Mouse (Mus musculus) intestine, embryonic 14.5 days (tissue): Measurements from ENCODE around the gene Rnase1. TPM values are rescaled to one million over a fixed set of nuclear protein-coding genes. Genes with fewer than 3 reads are reported as not detected.

Experiments used
- ATAC-seq: fragments of 200-750 bp; cut with Nextera tagmentation; replicated peaks from 2 replicates; pipeline ENCODE4 v1.8.0; 2017; ENCODE audit warnings: low read depth, moderate number of reproducible peaks, moderate TSS enrichment, moderate library complexity; ENCODE audit not compliant: low FRiP score, low TSS enrichment
- DNase-seq: peaks from one replicate; pipeline ENCODE4 v3.0.0-alpha.2; 2018; ENCODE audit warnings: low spot score
- H3K27ac ChIP-seq: fragments of 300-500 bp; sonication (generic); 2 replicates; pipeline ENCODE4 v1.5.1; 2014; ENCODE audit warnings: low read depth, mild to moderate bottlenecking, control low read depth
- H3K27me3 ChIP-seq: fragments of 300-500 bp; sonication (generic); replicated peaks from 2 replicates; pipeline ENCODE4 v1.6.1; 2014; ENCODE audit warnings: low read length, control low read depth; ENCODE audit not compliant: control insufficient read depth, insufficient read depth
- H3K36me3 ChIP-seq: fragments of 300-500 bp; sonication (generic); 2 replicates; pipeline ENCODE4 v1.6.1; 2014; ENCODE audit warnings: low read length, control low read depth; ENCODE audit not compliant: control insufficient read depth, insufficient read depth
- H3K4me1 ChIP-seq: fragments of 300-500 bp; sonication (generic); replicated peaks from 2 replicates; pipeline ENCODE4 v1.6.1; 2014; ENCODE audit warnings: low read length, control low read depth, mixed read lengths; ENCODE audit not compliant: control insufficient read depth, insufficient read depth
- H3K4me2 ChIP-seq: fragments of 300-500 bp; sonication (generic); 2 replicates; pipeline ENCODE4 v1.6.1; 2014; ENCODE audit warnings: low read length
- H3K4me3 ChIP-seq: fragments of 300-500 bp; sonication (generic); 2 replicates; pipeline ENCODE4 v1.5.1; 2014; ENCODE audit warnings: low read depth, low read length, control low read depth, mixed read lengths
- H3K9ac ChIP-seq: fragments of 300-500 bp; sonication (generic); 2 replicates; pipeline ENCODE4 v1.6.1; 2014; ENCODE audit warnings: mild to moderate bottlenecking, low read length
- H3K9me3 ChIP-seq: fragments of 300-500 bp; sonication (generic); 2 replicates; pipeline ENCODE4 v1.6.1; 2016; ENCODE audit warnings: low read length, control low read depth; ENCODE audit not compliant: control insufficient read depth
- WGBS: fragments of 180-500 bp; shearing (Covaris S2); extraction: QIAGEN DNeasy Blood & Tissue Kit; methylation state at CpG from one replicate; pipeline ENCODE4 v1.1.7; 2014; 5-methylcytosine and 5-hydroxymethylcytosine counted together
- polyA plus RNA-seq: library from polyadenylated mRNA; unstranded; fragments of >200 nt; fragmentation: Nextera tagmentation; extraction: Ambion mirVana; gene quantifications from 2 replicates; pipeline ENCODE4 v1.2.1, GENCODE M21; 2014

Rnase1 gene
- polyA plus RNA-seq, 1 experiment from 2014 or later = 4.0 TPM

GRCm38 (mm10) chr14:51144451-51144850, 2.1 kb downstream of the Rnase1 start:
- no peaks in the 10 kb centered on the region for H3K9me3 ChIP-seq
- no peak overlapping the region for H3K27ac ChIP-seq
- no peak overlapping the region for H3K4me2 ChIP-seq
- H3K9ac ChIP-seq = no peak overlapping the region
- H3K27me3 ChIP-seq = no peaks in the 10 kb centered on the region
- WGBS = 97% methylated on average over 4 of the region's 4 CpGs
- ATAC-seq (no peak), DNase-seq (no peak)
- H3K36me3 ChIP-seq = no peaks in the 10 kb centered on the region
- no peaks in the 10 kb centered on the region for H3K4me1 ChIP-seq
- no peak overlapping the region for H3K4me3 ChIP-seq

GRCm38 (mm10) chr14:51143937-51144336, 2.6 kb downstream of the Rnase1 start:
- no peak overlapping the region for H3K27ac ChIP-seq
- DNase-seq (no peak), ATAC-seq (no peak)
- H3K36me3 ChIP-seq = no peaks in the 10 kb centered on the region
- WGBS = 69% methylated on average over 2 of the region's 2 CpGs
- H3K9me3 ChIP-seq = no peaks in the 10 kb centered on the region
- no peaks in the 10 kb centered on the region for H3K4me1 ChIP-seq
- no peak overlapping the region for H3K9ac ChIP-seq
- H3K4me2 ChIP-seq = no peak overlapping the region
- no peaks in the 10 kb centered on the region for H3K27me3 ChIP-seq
- no peak overlapping the region for H3K4me3 ChIP-seq

- ATAC-seq (no peak), DNase-seq (no peak)
- Histone ChIP-seq H3K9ac (no peak overlapping the region), H3K4me2 (no peak overlapping the region), H3K9me3 (no peaks in the 10 kb centered on the region), H3K4me1 (no peaks in the 10 kb centered on the region), H3K4me3 (no peak overlapping the region), H3K27ac (no peak overlapping the region), H3K36me3 (no peaks in the 10 kb centered on the region), H3K27me3 (no peaks in the 10 kb centered on the region)
- WGBS = 46% methylated on average over 4 of the region's 4 CpGs
These were observed 3.3 kb downstream of the Rnase1 start for GRCm38 (mm10) chr14:51143287-51143686.

- no peaks in the 10 kb centered on the region for H3K4me1 ChIP-seq
- WGBS = 86% methylated on average over 3 of the region's 3 CpGs
- no peak for ATAC-seq
- H3K27me3 ChIP-seq = no peaks in the 10 kb centered on the region
- H3K9me3 ChIP-seq = no peaks in the 10 kb centered on the region
- H3K36me3 ChIP-seq = no peaks in the 10 kb centered on the region
- H3K4me2 ChIP-seq = no peak overlapping the region
- no peak overlapping the region for H3K4me3 ChIP-seq
- H3K27ac ChIP-seq = no peak overlapping the region
- no peak overlapping the region for H3K9ac ChIP-seq
- DNase-seq = no peak
These were observed 4.0 kb downstream of the Rnase1 start for GRCm38 (mm10) chr14:51142568-51142967.

GRCm38 (mm10) chr14:51142119-51142518, 4.5 kb downstream of the Rnase1 start:
- no peaks in the 10 kb centered on the region for H3K36me3 ChIP-seq
- no peaks in the 10 kb centered on the region for H3K27me3 ChIP-seq
- no peak overlapping the region for H3K9ac ChIP-seq
- H3K27ac ChIP-seq = no peak overlapping the region
- no peak overlapping the region for H3K4me3 ChIP-seq
- no peaks in the 10 kb centered on the region for H3K4me1 ChIP-seq
- 85% methylated on average over 4 of the region's 4 CpGs for WGBS
- DNase-seq (no peak), ATAC-seq (no peak)
- no peak overlapping the region for H3K4me2 ChIP-seq
- H3K9me3 ChIP-seq = no peaks in the 10 kb centered on the region

GRCm38 (mm10) chr14:51140342-51140741, 6.2 kb downstream of the Rnase1 start:
- DNase-seq = no peak
- Histone ChIP-seq H3K4me2 (no peak overlapping the region), H3K4me1 (no peaks in the 10 kb centered on the region), H3K9ac (no peak overlapping the region), H3K4me3 (no peak overlapping the region), H3K9me3 (no peaks in the 10 kb centered on the region), H3K27me3 (no peaks in the 10 kb centered on the region), H3K27ac (no peak overlapping the region), H3K36me3 (no peaks in the 10 kb centered on the region)
- 61% methylated on average over 2 of the region's 2 CpGs for WGBS
- ATAC-seq = no peak

- WGBS = 89% methylated on average over 4 of the region's 4 CpGs
- Histone ChIP-seq H3K9ac (no peak overlapping the region), H3K4me1 (no peaks in the 10 kb centered on the region), H3K9me3 (no peaks in the 10 kb centered on the region), H3K4me2 (no peak overlapping the region), H3K4me3 (no peak overlapping the region), H3K36me3 (no peaks in the 10 kb centered on the region), H3K27me3 (no peaks in the 10 kb centered on the region), H3K27ac (no peak overlapping the region)
- ATAC-seq (no peak), DNase-seq (no peak)
These were observed 14.2 kb downstream of the Rnase1 start for GRCm38 (mm10) chr14:51132372-51132771.

- no peak for ATAC-seq
- Histone ChIP-seq H3K27me3 (no peaks in the 10 kb centered on the region), H3K9me3 (no peaks in the 10 kb centered on the region), H3K4me2 (no peak overlapping the region), H3K36me3 (no peaks in the 10 kb centered on the region), H3K4me1 (no peaks in the 10 kb centered on the region), H3K4me3 (no peak overlapping the region), H3K27ac (no peak overlapping the region), H3K9ac (no peak overlapping the region)
- 76% methylated on average over 7 of the region's 7 CpGs for WGBS
- no peak for DNase-seq
These were observed 15.3 kb downstream of the Rnase1 start for GRCm38 (mm10) chr14:51131086-51131815.

- Histone ChIP-seq H3K4me1 (no peaks in the 10 kb centered on the region), H3K36me3 (no peaks in the 10 kb centered on the region), H3K9ac (no peak overlapping the region), H3K9me3 (no peaks in the 10 kb centered on the region), H3K27ac (no peak overlapping the region), H3K4me2 (no peak overlapping the region), H3K27me3 (no peaks in the 10 kb centered on the region), H3K4me3 (no peak overlapping the region)
- WGBS = 82% methylated on average over 9 of the region's 9 CpGs
- DNase-seq (no peak), ATAC-seq (no peak)
These were observed 16.2 kb downstream of the Rnase1 start for GRCm38 (mm10) chr14:51130315-51130940.
